Mouse (Mus musculus): Measurements from ENCODE around the gene Mthfd1l. TPM values are rescaled to one million over a fixed set of nuclear protein-coding genes. Genes with fewer than 3 reads are reported as not detected.

The Mthfd1l gene
- polyA plus RNA-seq, 1 experiment from 2014 or later, result 10.4 TPM

DNA sequence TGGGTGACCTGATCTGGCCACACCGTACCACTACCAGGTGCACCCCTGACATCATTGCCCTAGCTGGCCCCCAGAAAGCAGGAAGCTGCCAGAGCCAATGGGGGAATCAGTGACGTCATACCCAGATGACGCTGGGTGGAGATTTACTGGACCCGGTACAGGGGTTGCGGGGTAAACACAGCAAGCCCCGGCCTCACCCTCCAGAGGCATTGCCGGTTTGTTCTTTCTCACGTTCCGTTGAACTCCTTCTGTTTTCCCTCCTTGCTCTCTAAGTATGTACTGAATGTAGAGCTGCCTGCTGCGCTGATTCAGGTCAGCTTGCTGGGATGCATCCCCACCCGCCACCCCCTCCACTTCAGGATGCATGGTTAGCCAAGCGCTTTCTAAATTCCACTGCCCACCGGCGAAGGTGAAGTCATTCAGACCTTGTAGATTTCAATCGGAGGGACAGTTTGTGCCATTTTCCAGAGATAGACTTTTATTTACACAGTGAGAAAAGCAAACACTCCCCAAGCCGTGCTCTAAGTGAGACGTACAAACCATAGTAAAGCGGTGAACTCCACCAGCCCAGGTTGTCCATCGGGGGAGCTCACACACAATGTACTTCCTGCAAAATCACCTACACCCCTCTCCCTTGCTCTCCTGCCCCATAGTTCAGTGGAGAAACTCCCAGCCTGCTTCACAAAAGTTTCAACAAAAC lies 138.3 kb downstream of the Mthfd1l start:
- Histone ChIP-seq H3K4me1 (replicated peaks; ENCODE audit: control insufficient read depth, insufficient read depth, low read length) (peaks cover 5% of the 10 kb centered on the region; the same call in 1 of the 2 replicates), H3K27me3 (ENCODE audit: control insufficient read depth, insufficient read depth, low read length) (no peaks in the 10 kb centered on the region), H3K27ac (ENCODE audit: low read depth, low read length) (no peak overlapping the region), H3K4me2 (replicated peaks; ENCODE audit: low read depth, low read length) (no peak overlapping the region), H3K9ac (ENCODE audit: low read depth, low read length) (no peak overlapping the region), H3K9me3 (ENCODE audit: control insufficient read depth, low read length) (no peaks in the 10 kb centered on the region), H3K4me3 (ENCODE audit: low read depth, low read length) (no peak overlapping the region), H3K36me3 (ENCODE audit: control insufficient read depth, insufficient read depth, low read length) (no peaks in the 10 kb centered on the region)
- DNase-seq (ENCODE audit: low spot score), result no peak
- 84% methylated on average over 19 of the region's 19 CpGs for WGBS
- ATAC-seq (ENCODE audit: low FRiP score), result no peak

DNA sequence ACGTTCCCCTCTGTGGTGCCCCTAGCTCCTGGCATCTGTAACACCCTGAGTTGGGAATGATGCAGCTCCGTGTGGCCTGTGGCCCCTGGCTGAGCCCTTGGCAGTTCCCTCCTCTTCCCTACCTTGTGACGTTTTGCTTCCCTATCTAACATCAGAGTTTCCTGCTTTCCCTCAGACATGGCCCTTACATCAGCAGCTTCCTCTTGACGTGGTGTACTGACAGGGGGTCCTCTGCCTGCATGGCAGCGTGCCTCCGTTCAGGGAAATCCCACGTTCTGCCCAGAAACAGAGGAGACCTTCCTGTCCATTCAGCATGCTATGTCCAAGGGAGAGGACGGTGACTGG lies 138.8 kb downstream of the Mthfd1l start:
- H3K4me1 ChIP-seq (replicated peaks; ENCODE audit: control insufficient read depth, insufficient read depth, low read length), result peaks cover 5% of the 10 kb centered on the region; the same call in 1 of the 2 replicates
- H3K9ac ChIP-seq (ENCODE audit: low read depth, low read length), result no peak overlapping the region
- H3K36me3 ChIP-seq (ENCODE audit: control insufficient read depth, insufficient read depth, low read length), result no peaks in the 10 kb centered on the region
- H3K4me2 ChIP-seq (replicated peaks; ENCODE audit: low read depth, low read length), result no peak overlapping the region
- DNase-seq (ENCODE audit: low spot score) (no peak), ATAC-seq (ENCODE audit: low FRiP score) (no peak)
- 81% methylated on average over 8 of the region's 8 CpGs for WGBS
- H3K4me3 ChIP-seq (ENCODE audit: low read depth, low read length), result no peak overlapping the region
- no peaks in the 10 kb centered on the region for H3K27me3 ChIP-seq (ENCODE audit: control insufficient read depth, insufficient read depth, low read length)
- no peaks in the 10 kb centered on the region for H3K9me3 ChIP-seq (ENCODE audit: control insufficient read depth, low read length)
- H3K27ac ChIP-seq (ENCODE audit: low read depth, low read length), result no peak overlapping the region

DNA sequence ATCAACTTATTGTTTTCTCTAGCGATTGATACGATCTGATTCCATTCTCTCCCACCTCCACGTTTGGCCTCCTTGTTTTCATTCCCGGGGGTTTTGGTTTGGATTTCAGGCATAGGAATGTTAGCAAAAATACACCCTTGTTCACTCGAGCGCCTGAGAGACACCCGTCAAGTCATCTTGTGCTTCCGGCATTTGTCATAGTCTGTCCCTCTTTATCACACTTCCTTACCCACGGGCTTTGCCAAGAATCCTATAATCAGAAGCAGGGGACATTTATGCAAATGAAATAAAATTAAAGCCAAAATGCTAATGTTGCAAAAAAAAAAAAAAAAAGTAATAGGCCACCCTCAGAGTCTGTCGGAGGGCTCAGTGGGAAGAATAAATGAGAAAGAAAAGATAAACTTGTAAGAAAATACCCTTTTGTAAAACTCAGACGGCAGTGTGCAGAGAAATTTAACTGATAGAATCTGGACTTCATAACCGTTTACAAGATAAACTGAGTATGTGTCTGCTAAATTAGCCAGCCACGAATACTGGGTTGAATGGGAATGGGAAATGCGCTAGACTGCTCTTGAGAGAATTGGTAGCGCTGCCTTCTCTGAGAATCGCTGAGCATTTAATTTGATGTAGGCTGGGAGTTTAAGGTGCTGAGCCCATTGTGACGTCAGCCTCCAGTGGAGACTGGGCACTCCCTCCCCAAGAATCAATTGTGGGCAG lies 139.9 kb downstream of the Mthfd1l start:
- H3K9ac ChIP-seq (ENCODE audit: low read depth, low read length), result no peak overlapping the region
- H3K36me3 ChIP-seq (ENCODE audit: control insufficient read depth, insufficient read depth, low read length), result no peaks in the 10 kb centered on the region
- no peaks in the 10 kb centered on the region for H3K9me3 ChIP-seq (ENCODE audit: control insufficient read depth, low read length)
- no peak overlapping the region for H3K27ac ChIP-seq (ENCODE audit: low read depth, low read length)
- H3K4me2 ChIP-seq (replicated peaks; ENCODE audit: low read depth, low read length), result no peak overlapping the region
- DNase-seq (ENCODE audit: low spot score), result no peak
- 75% methylated on average over 17 of the region's 17 CpGs for WGBS
- no peak overlapping the region for H3K4me3 ChIP-seq (ENCODE audit: low read depth, low read length)
- H3K4me1 ChIP-seq (replicated peaks; ENCODE audit: control insufficient read depth, insufficient read depth, low read length), result peaks cover 2% of the 10 kb centered on the region; the same call in 1 of the 2 replicates
- no peaks in the 10 kb centered on the region for H3K27me3 ChIP-seq (ENCODE audit: control insufficient read depth, insufficient read depth, low read length)
- no peak for ATAC-seq (ENCODE audit: low FRiP score)

DNA sequence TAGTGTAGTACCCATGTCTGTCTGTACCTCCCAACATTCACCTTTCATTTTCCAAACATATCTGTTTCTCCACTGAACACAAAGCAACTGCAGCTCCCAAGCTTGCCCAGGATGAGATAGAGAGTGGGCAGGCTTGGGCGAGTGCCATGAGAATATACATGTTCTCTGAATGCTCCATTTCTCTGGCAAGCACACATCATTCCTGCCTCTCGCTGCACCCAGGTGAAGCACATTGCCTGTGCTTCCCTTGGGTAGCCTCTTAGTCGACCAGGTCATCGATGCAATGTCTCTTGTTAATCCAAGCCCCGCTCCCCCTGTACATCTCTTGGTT lies 140.4 kb downstream of the Mthfd1l start:
- H3K4me2 ChIP-seq (replicated peaks; ENCODE audit: low read depth, low read length), result no peak overlapping the region
- no peak for ATAC-seq (ENCODE audit: low FRiP score)
- 95% methylated on average over 5 of the region's 5 CpGs for whole genome bisulfite sequencing
- no peak overlapping the region for H3K4me3 ChIP-seq (ENCODE audit: low read depth, low read length)
- no peak overlapping the region for H3K9ac ChIP-seq (ENCODE audit: low read depth, low read length)
- no peak for DNase-seq (ENCODE audit: low spot score)
- H3K27ac ChIP-seq (ENCODE audit: low read depth, low read length), result no peak overlapping the region
- no peaks in the 10 kb centered on the region for H3K9me3 ChIP-seq (ENCODE audit: control insufficient read depth, low read length)
- no peaks in the 10 kb centered on the region for H3K4me1 ChIP-seq (replicated peaks; ENCODE audit: control insufficient read depth, insufficient read depth, low read length)
- no peaks in the 10 kb centered on the region for H3K27me3 ChIP-seq (ENCODE audit: control insufficient read depth, insufficient read depth, low read length)
- no peaks in the 10 kb centered on the region for H3K36me3 ChIP-seq (ENCODE audit: control insufficient read depth, insufficient read depth, low read length)

DNA sequence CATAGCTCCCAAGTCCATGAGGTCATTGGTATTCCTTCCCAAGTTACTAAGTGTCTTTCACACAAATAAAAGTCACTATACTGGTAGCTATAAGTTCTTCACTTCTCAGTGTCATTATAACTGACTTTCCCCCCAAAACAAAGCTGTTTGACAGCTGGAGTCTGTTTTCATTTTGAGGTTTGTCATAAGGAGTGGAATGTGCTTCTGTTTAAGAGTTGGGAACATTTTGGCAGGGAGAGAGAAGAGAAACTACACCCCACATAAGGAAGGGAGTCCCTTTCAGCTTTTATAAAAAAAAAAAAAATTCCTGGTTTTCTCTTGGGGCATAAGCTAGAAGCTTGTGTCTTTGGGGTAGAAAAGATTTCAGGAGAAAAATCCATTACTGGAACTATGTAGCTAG lies 143.7 kb downstream of the Mthfd1l start:
- H3K9ac ChIP-seq (ENCODE audit: low read depth, low read length), result no peak overlapping the region
- H3K4me2 ChIP-seq (replicated peaks; ENCODE audit: low read depth, low read length), result no peak overlapping the region
- DNase-seq (ENCODE audit: low spot score) (no peak), ATAC-seq (ENCODE audit: low FRiP score) (no peak)
- H3K9me3 ChIP-seq (ENCODE audit: control insufficient read depth, low read length), result no peaks in the 10 kb centered on the region
- no peaks in the 10 kb centered on the region for H3K27me3 ChIP-seq (ENCODE audit: control insufficient read depth, insufficient read depth, low read length)
- no peak overlapping the region for H3K27ac ChIP-seq (ENCODE audit: low read depth, low read length)
- H3K4me1 ChIP-seq (replicated peaks; ENCODE audit: control insufficient read depth, insufficient read depth, low read length), result no peaks in the 10 kb centered on the region
- no peaks in the 10 kb centered on the region for H3K36me3 ChIP-seq (ENCODE audit: control insufficient read depth, insufficient read depth, low read length)
- no peak overlapping the region for H3K4me3 ChIP-seq (ENCODE audit: low read depth, low read length)

DNA sequence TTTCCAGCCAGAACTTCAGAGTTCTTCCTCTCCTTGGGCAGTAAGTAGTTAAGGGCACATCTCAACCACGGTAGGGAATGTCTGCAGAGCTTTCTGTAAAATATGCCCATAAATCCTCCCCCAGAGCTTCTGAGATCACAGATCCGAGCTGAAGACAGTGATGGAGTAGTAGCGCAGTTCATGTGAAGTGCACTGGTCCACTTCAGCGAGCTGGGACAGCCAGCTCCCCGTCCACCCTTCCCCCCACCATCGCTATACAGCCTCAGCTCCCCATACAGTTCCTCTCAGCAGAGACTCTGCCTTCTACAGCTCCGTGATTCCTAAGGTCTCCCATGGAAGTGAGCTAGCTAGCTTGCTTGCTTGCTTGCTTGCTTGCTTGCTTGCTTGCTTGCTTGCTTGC lies 144.2 kb downstream of the Mthfd1l start:
- Histone ChIP-seq H3K9me3 (ENCODE audit: control insufficient read depth, low read length) (no peaks in the 10 kb centered on the region), H3K9ac (ENCODE audit: low read depth, low read length) (no peak overlapping the region), H3K4me2 (replicated peaks; ENCODE audit: low read depth, low read length) (no peak overlapping the region), H3K27me3 (ENCODE audit: control insufficient read depth, insufficient read depth, low read length) (no peaks in the 10 kb centered on the region), H3K4me3 (ENCODE audit: low read depth, low read length) (no peak overlapping the region), H3K27ac (ENCODE audit: low read depth, low read length) (no peak overlapping the region), H3K4me1 (replicated peaks; ENCODE audit: control insufficient read depth, insufficient read depth, low read length) (no peaks in the 10 kb centered on the region), H3K36me3 (ENCODE audit: control insufficient read depth, insufficient read depth, low read length) (no peaks in the 10 kb centered on the region)
- ATAC-seq (ENCODE audit: low FRiP score) (no peak), DNase-seq (ENCODE audit: low spot score) (no peak)
- WGBS, result 46% methylated on average over 7 of the region's 7 CpGs

DNA sequence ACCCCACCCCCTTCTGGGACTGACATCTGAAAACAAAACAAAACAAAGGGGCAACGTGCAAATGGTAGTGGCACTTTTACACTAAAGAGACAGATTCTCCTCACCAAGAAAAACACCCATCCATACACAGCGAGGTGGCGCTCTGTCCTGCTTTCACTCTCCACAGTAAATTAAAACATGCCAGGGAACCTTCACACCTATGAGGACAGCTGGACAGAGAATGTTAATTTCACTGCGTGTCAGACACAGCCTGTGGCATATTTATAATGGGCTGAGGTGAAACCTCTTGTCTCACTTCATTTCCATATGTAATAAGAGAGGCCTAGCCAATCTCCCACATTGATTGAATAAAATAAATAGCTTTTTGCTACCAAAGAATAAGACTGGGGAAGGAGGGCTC lies 146.4 kb downstream of the Mthfd1l start:
- no peaks in the 10 kb centered on the region for H3K36me3 ChIP-seq (ENCODE audit: control insufficient read depth, insufficient read depth, low read length)
- H3K4me1 ChIP-seq (replicated peaks; ENCODE audit: control insufficient read depth, insufficient read depth, low read length), result no peaks in the 10 kb centered on the region
- DNase-seq (ENCODE audit: low spot score) (no peak), ATAC-seq (ENCODE audit: low FRiP score) (no peak)
- H3K9ac ChIP-seq (ENCODE audit: low read depth, low read length), result no peak overlapping the region
- H3K4me2 ChIP-seq (replicated peaks; ENCODE audit: low read depth, low read length), result no peak overlapping the region
- no peak overlapping the region for H3K27ac ChIP-seq (ENCODE audit: low read depth, low read length)
- H3K27me3 ChIP-seq (ENCODE audit: control insufficient read depth, insufficient read depth, low read length), result no peaks in the 10 kb centered on the region
- no peaks in the 10 kb centered on the region for H3K9me3 ChIP-seq (ENCODE audit: control insufficient read depth, low read length)
- no peak overlapping the region for H3K4me3 ChIP-seq (ENCODE audit: low read depth, low read length)
- 70% methylated on average over 4 of the region's 4 CpGs for WGBS

DNA sequence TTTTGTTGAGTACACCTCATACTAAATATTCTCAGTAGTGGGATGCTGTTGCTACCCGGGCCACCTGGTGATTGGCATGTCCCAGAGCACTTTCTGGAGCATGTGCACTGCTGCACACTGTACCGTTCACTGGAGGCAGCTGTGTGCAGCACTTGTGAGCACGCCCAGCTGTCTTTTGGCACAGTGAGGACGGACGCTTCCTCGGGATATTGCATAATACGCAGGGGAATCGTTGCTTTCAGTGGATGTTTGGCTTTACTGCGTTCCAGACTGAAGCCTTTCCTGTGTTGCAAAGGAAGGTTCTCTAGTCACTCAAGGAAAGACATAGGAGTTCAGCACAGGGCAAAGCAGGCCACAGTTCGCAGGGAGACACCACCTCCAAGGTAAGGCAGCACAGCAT lies 147.8 kb downstream of the Mthfd1l start:
- Histone ChIP-seq H3K27ac (ENCODE audit: low read depth, low read length) (no peak overlapping the region), H3K27me3 (ENCODE audit: control insufficient read depth, insufficient read depth, low read length) (no peaks in the 10 kb centered on the region), H3K9me3 (ENCODE audit: control insufficient read depth, low read length) (no peaks in the 10 kb centered on the region), H3K4me1 (replicated peaks; ENCODE audit: control insufficient read depth, insufficient read depth, low read length) (no peaks in the 10 kb centered on the region), H3K9ac (ENCODE audit: low read depth, low read length) (no peak overlapping the region), H3K4me2 (replicated peaks; ENCODE audit: low read depth, low read length) (no peak overlapping the region), H3K36me3 (ENCODE audit: control insufficient read depth, insufficient read depth, low read length) (no peaks in the 10 kb centered on the region), H3K4me3 (ENCODE audit: low read depth, low read length) (no peak overlapping the region)
- ATAC-seq (ENCODE audit: low FRiP score) (no peak), DNase-seq (ENCODE audit: low spot score) (no peak)
- 89% methylated on average over 10 of the region's 10 CpGs for WGBS

DNA sequence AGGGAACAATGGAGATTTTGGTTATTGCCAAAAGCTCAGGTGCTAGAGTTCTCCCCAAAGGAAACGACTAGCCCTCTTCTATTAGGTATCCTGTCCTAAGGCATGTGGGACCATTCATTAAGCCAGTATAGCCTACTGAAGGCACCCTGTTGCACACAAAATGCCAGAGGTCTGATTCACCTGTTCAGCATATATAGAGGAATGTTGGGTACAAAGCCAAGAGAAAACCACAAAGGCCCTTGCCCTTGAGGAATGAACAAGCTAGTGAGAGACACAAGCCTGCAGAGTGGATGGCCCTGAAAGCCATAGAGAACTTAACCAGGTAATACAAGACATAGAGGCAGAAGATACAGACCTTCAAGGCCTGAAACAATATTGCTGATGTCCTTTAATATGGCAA lies 148.3 kb downstream of the Mthfd1l start:
- Histone ChIP-seq H3K9me3 (ENCODE audit: control insufficient read depth, low read length) (no peaks in the 10 kb centered on the region), H3K4me1 (replicated peaks; ENCODE audit: control insufficient read depth, insufficient read depth, low read length) (no peaks in the 10 kb centered on the region), H3K27ac (ENCODE audit: low read depth, low read length) (no peak overlapping the region), H3K27me3 (ENCODE audit: control insufficient read depth, insufficient read depth, low read length) (no peaks in the 10 kb centered on the region), H3K4me2 (replicated peaks; ENCODE audit: low read depth, low read length) (no peak overlapping the region), H3K36me3 (ENCODE audit: control insufficient read depth, insufficient read depth, low read length) (no peaks in the 10 kb centered on the region), H3K9ac (ENCODE audit: low read depth, low read length) (no peak overlapping the region), H3K4me3 (ENCODE audit: low read depth, low read length) (no peak overlapping the region)
- ATAC-seq (ENCODE audit: low FRiP score) (no peak), DNase-seq (ENCODE audit: low spot score) (no peak)
- WGBS, result 83% methylated on average over 1 of the region's 1 CpGs

Measured in hindbrain, embryonic 11.5 days (tissue).